Mouse (Mus musculus) bone marrow macrophage, adult 2 months (primary cell): Measurements from ENCODE around the gene Sirt4. TPM values are rescaled to one million over a fixed set of nuclear protein-coding genes. Genes with fewer than 3 reads are reported as not detected.
"Not testable (repeated sequence)": the region's sequence is repeated elsewhere in the genome, so short reads cannot be mapped to it uniquely, and the experiment has no call there.

Source experiments
- H3K27ac ChIP-seq: 2 replicates; pipeline ENCODE4 v1.5.1; 2012; ENCODE audit warnings: low read depth, low read length; ENCODE audit not compliant: insufficient read depth
- H3K4me1 ChIP-seq: 2 replicates; pipeline ENCODE4 v1.6.1; 2012; ENCODE audit warnings: low read length; ENCODE audit not compliant: control insufficient read depth, insufficient read depth
- H3K4me3 ChIP-seq: 2 replicates; pipeline ENCODE4 v1.5.1; 2012; ENCODE audit warnings: mild to moderate bottlenecking, low read length, moderate library complexity; ENCODE audit not compliant: insufficient read depth
- CTCF ChIP-seq: IDR thresholded peaks from 2 replicates; pipeline ENCODE4 v1.5.1; 2012; ENCODE audit warnings: low read depth, mild to moderate bottlenecking, low read length, moderate library complexity
- POLR2A ChIP-seq: IDR thresholded peaks from 2 replicates; pipeline ENCODE4 v1.6.1; 2012; ENCODE audit warnings: mild to moderate bottlenecking, low read depth, low read length, borderline replicate concordance
- polyA plus RNA-seq: library from polyadenylated mRNA; stranded (reverse); fragments of >200 nt; gene quantifications from 2 replicates; pipeline ENCODE4 v1.2.4, GENCODE M21; 2012; ENCODE audit not compliant: missing spikeins, insufficient read depth, insufficient read length

Sirt4 gene
- polyA plus RNA-seq, 1 experiment: 15.6 TPM

DNA sequence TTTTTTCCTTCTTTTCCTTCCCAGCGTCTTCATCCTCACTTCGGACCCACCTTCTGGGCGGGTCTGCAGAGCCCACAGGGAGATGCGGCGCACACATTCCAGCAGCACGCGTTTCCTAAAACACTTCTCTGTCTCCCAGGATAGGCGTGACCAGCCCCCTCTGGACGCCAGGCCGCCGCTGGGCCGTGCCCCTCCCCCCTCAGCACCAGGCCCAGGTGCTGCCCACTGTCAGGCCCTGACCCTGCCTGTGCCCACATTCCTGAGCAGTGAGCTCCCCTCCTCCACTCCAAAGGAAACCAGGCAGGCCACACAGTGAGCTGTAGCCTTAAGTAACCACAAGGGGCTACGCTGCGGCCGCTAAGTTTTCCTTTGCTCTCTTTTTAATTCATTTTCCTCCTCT, 39.4 kb upstream of the Sirt4 start:
- Histone ChIP-seq H3K4me1 (peaks cover 45% of the 10 kb centered on the region), H3K4me3 (no peak overlapping the region), H3K27ac (no peak overlapping the region)
- TF ChIP-seq CTCF (no peak), POLR2A (no peak)

DNA sequence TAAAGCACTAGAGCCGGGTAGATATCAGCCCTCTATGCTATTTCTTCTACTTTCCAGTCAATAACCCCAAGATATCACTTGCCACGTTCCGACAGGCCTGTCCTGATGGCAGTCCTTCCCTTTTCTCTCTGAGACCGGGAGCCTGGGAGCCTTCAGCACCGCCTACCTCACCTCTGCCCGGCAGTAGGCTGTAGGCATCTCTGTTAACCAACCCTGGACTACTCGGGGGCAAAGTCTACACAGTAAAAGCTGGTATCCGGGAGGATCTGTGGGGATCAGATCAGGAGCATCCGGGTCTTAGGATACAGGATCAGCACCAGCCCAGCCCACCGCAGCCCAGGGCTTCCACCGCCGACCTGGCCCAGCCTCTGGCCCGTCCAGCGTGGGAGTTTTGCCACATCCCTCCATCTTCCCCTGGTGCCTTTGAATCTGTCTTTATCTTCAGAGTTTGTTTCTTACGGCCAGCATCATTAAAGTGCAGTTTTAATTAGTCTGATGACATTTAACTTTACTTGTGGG, 38.5 kb upstream of the Sirt4 start:
- no peak for TF ChIP-seq CTCF
- Histone ChIP-seq H3K27ac (no peak overlapping the region), H3K4me1 (peaks cover 36% of the 10 kb centered on the region), H3K4me3 (no peak overlapping the region)

DNA sequence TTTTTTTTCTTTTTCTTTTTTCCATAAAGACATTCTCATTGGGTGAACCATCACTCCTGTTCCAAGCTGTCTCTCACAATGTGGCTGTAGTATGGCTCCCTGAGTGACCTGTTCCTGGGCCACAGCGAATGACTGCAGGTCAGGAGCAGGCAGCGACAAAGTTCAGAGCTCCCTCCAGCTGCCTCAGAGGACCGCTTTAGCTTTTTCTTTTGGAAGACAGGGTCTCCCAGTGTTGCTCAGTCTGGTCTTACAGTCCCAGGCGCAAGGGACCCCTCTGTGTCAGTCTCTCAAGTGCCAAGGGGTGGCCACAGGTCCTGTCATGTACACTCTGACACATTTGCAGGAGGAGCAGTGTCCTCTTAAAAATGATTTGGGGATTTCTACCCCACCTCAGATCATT, 38.0 kb upstream of the Sirt4 start:
- peak overlapping the region; percentile 39; the same call in 1 of the 2 replicates for H3K4me3 ChIP-seq
- peaks cover 33% of the 10 kb centered on the region for H3K4me1 ChIP-seq
- H3K27ac ChIP-seq: peak overlapping the region; percentile 82
- TF ChIP-seq POLR2A: no peak
- no peak for TF ChIP-seq CTCF

DNA sequence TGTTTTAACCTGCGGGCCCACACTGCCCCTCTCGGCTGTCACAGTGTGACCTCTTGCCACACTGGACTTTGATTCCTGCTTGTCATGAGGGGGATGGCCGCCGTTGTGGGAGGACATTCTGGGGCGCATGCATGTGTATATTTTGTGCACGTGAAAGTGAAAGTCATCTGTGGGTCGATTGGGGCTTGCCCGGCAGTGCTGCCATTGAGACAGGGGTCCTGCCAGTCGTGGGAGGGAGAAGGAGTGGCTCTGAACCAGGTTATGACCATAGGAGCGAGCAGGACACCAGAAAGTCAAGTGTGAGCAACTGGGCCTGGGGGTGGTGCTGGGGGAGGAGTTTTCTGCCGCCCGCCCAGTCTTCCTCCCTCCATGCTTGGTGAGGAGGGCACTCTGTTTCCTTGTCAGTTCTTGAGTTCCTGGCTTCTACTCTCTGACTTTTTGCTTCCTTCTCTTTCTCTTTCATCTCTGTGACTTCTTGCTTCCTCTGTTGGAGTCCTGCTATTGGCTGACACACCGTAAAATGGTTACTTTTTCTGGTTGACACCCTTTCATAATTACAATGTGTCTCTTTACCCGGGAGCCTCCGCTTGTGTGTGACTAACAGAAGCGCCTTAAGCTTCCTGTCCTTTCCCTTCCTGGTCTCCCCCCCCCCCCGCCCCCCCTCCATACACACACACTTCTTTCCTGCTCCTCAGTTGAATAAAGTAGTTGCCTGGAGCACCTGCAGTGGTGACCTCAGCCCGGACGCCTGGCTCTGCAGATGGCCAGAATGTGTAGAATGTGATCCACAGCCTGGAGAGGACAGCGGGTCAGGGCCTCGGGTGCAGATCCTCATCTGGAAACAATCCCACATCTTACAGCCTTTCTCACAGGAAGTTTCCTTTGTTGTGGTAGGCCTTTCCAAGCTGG, 37.3 kb upstream of the Sirt4 start:
- H3K27ac ChIP-seq: peak overlapping the region; percentile 82
- H3K4me3 ChIP-seq: peak overlapping the region; percentile 52
- no peak for TF ChIP-seq POLR2A
- H3K4me1 ChIP-seq: peaks cover 34% of the 10 kb centered on the region

DNA sequence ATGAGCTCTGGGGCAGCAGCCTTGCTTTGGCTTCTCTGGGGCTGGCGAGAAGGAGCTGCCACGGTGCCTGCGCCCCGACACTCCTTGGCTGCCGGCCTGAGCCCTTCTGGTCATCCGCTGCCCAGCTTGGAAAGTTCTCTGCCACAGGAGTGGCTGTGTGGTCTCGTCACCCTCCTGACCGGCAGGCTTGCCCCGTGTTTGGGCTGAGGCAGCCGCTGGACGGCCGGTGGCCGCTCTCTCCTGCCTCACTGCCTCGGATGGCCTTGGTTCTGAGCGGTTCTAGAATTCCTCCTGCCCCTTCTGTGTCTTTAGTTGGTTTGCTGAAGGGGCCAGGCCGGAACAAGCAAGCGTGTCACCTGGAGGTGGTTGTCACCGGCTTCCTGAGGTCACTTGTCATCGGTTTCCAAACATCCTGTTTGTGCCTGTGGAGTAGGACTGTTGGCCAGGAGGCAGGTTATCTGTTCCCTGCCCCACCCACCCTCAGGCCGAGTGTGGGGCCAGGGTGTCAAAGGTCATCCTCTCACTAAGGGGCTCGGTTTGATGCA, 35.9 kb upstream of the Sirt4 start:
- Histone ChIP-seq H3K4me3 (no peak overlapping the region), H3K27ac (peak overlapping the region; percentile 82; the same call in 1 of the 2 replicates), H3K4me1 (peaks cover 34% of the 10 kb centered on the region)
- TF ChIP-seq CTCF: no peak
- TF ChIP-seq POLR2A: no peak

DNA sequence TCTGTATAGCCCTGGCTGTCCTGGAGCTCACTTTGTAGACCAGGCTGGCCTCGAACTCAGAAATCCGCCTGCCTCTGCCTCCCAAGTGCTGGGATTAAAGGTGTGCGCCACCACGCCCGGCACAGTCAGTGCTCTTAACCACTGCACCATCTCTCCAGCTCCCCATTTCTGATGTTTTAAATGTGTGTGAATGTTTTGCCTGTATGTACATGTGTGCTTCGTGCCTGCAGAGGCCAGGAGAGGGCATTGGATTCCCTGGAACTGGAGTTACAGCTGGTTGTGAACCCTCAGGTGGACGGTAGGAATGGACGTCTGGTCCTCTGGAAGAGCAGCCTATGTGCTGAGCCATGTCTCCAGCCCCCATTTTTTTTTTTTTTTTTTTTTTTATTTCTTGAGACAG, 33.7 kb upstream of the Sirt4 start:
- not testable (repeated sequence) for H3K27ac ChIP-seq, H3K4me3 ChIP-seq
- peaks cover 54% of the 10 kb centered on the region for H3K4me1 ChIP-seq

DNA sequence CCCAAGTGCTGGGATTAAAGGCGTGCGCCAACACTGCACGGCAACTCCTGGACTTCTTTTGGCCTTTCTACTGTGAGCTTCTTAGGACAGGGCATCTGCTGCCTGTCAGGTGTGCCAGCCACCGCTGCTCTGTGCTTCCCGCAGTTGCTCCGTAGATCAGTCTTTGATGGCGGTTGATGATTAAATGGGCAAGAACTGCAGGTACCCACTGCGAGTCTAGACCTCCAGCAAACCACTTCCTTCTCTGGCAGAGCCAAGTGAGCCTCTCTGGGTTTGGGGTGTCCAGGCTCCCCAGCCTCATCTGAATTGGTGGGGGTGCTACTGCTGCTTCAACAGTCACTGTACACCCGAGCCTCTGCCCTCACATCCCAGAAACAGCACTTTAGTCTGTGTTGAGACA, 33.0 kb upstream of the Sirt4 start:
- no peak for TF ChIP-seq CTCF
- TF ChIP-seq POLR2A: no peak
- H3K4me1 ChIP-seq: peaks cover 49% of the 10 kb centered on the region
- H3K27ac ChIP-seq: peak overlapping the region; percentile 98
- no peak overlapping the region for H3K4me3 ChIP-seq

DNA sequence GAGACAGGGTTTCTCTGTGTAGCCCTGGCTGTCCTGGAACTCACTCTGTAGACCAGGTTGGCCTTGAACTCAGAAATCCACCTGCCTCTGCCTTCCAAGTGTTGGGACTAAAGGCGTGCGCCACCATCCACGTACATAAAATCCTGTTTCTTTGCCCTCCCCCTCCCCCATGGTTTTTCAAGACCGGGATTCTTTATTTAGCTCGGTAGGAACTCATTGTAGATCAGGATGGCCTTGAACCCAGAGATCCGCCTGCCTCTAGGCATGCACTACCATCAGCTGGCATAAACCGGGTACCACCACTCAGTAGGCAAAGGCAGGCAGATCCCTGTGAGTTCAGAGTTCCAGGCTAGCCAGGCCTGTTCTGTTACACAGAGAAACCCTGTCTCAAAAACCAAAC, 32.4 kb upstream of the Sirt4 start:
- Histone ChIP-seq H3K4me3 (peak overlapping the region; percentile 68), H3K27ac (peak overlapping the region; percentile 98), H3K4me1 (peaks cover 47% of the 10 kb centered on the region)
- no peak for TF ChIP-seq POLR2A
- no peak for TF ChIP-seq CTCF

DNA sequence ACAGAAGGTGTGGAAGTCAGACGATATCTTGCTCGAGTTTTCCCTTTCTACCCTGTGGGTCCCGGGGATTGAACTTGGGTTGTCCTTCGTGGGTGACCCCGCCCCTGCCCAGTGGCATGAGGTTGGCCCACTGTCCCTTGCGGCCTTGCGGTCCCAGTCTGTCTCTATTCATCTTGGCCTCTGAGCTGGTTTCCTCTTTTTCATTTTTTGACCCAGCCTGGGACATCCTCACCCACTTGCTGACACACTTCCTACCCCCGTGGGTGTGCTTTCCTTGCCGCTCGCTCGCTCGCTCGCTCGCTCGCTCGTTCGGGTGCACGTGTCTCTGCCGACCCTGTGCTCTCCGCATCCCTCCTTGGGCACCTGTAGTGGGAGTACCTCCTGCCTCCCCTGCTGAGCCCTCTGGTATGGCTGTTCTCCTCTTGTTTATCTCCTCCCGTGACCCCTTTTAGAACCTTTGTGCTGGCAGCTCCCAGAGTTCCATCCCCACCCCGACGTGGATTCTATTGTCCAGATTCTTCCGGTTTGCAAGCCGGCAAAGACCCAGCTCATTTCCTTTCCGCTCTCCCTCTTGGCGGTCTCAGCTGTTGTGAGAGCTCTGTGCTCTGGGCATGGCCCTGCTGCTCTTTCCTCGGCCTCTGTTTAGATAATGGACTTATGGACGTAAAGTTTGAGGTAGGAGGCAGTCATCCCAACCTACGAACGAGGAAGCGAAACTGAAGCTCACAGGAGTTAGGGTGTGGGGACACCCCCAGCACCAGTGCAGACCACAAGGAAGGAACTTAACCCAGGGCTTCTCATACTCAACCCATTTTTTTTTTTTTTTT, 31.8 kb upstream of the Sirt4 start:
- TF ChIP-seq POLR2A (no peak), CTCF (no peak)
- Histone ChIP-seq H3K4me3 (peak overlapping the region; percentile 68), H3K27ac (peak overlapping the region; percentile 98), H3K4me1 (peaks cover 52% of the 10 kb centered on the region)

DNA sequence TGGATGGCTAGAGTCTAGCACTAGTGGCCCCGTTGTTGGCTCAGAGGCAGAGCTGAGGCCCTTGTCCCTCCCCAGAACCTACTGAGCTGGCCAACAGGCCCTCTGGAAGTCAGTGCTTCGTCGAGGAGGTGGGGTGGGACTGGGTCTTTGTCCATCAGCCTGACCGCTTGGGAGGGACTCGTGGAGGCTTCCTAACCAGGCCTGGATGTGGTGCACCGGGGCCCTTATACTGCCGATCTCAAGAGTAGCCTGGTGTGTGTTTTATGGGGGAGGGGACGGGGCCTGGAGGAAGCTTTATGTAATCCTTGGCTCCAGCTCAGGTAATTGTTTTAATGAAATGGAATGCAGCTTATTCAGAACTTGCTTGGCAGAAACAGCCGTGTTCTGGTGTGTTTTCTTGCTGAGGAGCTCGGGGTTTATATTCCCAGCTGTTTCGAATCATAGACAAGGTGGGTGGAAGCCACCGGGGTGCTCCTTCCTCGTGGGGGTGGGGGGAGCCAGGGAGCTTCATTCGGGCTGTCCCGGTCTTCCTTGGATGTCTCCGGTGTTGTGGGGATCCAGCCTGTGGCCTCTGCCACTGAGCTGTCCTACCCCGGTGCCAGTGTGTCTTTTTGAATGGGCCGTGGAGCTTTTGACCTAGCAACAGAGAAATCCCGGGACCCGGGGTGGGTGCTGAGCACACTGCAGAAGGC, 30.5 kb upstream of the Sirt4 start:
- peaks cover 51% of the 10 kb centered on the region for H3K4me1 ChIP-seq
- H3K4me3 ChIP-seq: no peak overlapping the region
- peak overlapping the region; percentile 34 for H3K27ac ChIP-seq
- TF ChIP-seq POLR2A: no peak
- no peak for TF ChIP-seq CTCF
